Mouse (Mus musculus): Measurements from ENCODE around the gene Mup18.
"Not testable (repeated sequence)": the region's sequence is repeated elsewhere in the genome, so short reads cannot be mapped to it uniquely, and the experiment has no call there.

Mup18 gene

GRCm38 (mm10) chr4:61674036-61674435 lies at the start of gene Mup18:
Mup18 (minus strand) TSS chr4:61674136.
- in situ Hi-C loops (cut with MboI, MseI) = not testable (repeated sequence)

DNA sequence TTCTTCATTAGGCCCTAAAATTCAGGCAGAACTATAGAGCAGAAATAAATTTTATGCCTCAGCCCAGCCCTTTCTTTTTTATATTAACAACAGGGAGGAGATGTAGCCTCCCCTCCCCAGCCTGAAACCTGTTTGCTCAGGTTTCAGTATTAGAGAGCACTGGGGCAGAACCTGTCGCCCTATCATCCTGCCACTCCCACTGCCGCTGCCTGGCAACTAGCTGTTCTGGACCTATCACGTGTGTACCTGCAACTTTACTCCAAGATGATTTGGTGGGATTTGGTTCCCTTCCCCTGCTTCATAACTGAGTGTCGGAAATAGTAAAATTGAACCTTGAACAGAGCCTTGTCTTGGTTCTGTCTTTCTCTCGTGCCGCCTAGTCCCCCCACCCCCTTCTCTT lies 40.4 kb upstream of the Mup18 start:
- in situ Hi-C loops (cut with MboI, MseI) = loop anchor here (10.0 to 25.0 kb wide), 3 partner anchors 379 to 1349 kb away; no protein-coding TSS in a partner anchor
